Mouse (Mus musculus) right cerebral cortex, postnatal 36 days (tissue): ENCODE data around the gene AC124502.3.

Experiments used
- DNase-seq, 2 experiments: peaks; one replicate each; pipeline ENCODE4 v3.0.0; 2022; ENCODE audit warnings: low spot score in 2 of 2, mixed read lengths in 1 of 2

AC124502.3 gene

GRCm38 (mm10) chr19:5058801-5059771 is 20.4 kb downstream of the AC124502.3 start:
- no peak for DNase-seq

GRCm38 (mm10) chr19:5060365-5061330 is 22.0 kb downstream of the AC124502.3 start:
- no peak for DNase-seq

GRCm38 (mm10) chr19:5062041-5062440 is 23.4 kb downstream of the AC124502.3 start:
- no peak for DNase-seq

- DNase-seq: no peak
Measured at GRCm38 (mm10) chr19:5062446-5062845, 23.8 kb downstream of the AC124502.3 start.

GRCm38 (mm10) chr19:5065104-5065503 is 26.4 kb downstream of the AC124502.3 start:
- no peak for DNase-seq

- no peak for DNase-seq
Measured at GRCm38 (mm10) chr19:5067040-5067799, 28.5 kb downstream of the AC124502.3 start.

GRCm38 (mm10) chr19:5067867-5068569 is 29.3 kb downstream of the AC124502.3 start, which contains the start of gene Cd248:
Cd248 (plus strand) TSS chr19:5068078.
- no peak for DNase-seq

- no peak for DNase-seq
Measured at GRCm38 (mm10) chr19:5068570-5069234, 30.0 kb downstream of the AC124502.3 start.

GRCm38 (mm10) chr19:5069486-5069885 is 30.8 kb downstream of the AC124502.3 start:
- no peak for DNase-seq

- no peak for DNase-seq
Measured at GRCm38 (mm10) chr19:5069978-5070377, 31.3 kb downstream of the AC124502.3 start.

GRCm38 (mm10) chr19:5071077-5071476 is 32.4 kb downstream of the AC124502.3 start:
- no peak for DNase-seq

GRCm38 (mm10) chr19:5071545-5072369 is 33.1 kb downstream of the AC124502.3 start:
- DNase-seq: no peak

- no peak for DNase-seq
Measured at GRCm38 (mm10) chr19:5072389-5073019, 33.8 kb downstream of the AC124502.3 start.

GRCm38 (mm10) chr19:5073028-5073427 is 34.3 kb downstream of the AC124502.3 start:
- DNase-seq: no peak

- no peak for DNase-seq
Measured at GRCm38 (mm10) chr19:5073518-5073917, 34.8 kb downstream of the AC124502.3 start.

- DNase-seq: no peak
Measured at GRCm38 (mm10) chr19:5079279-5079678, 40.6 kb downstream of the AC124502.3 start.

GRCm38 (mm10) chr19:5082005-5082404 is 43.3 kb downstream of the AC124502.3 start:
- DNase-seq: no peak

- peak in 1 of 2 experiments; percentile 28 for DNase-seq
Measured at GRCm38 (mm10) chr19:5082596-5082995, 43.9 kb downstream of the AC124502.3 start.
